8 mouse cellular contexts compared by ENCODE assay signal in the genomic region with DNA sequence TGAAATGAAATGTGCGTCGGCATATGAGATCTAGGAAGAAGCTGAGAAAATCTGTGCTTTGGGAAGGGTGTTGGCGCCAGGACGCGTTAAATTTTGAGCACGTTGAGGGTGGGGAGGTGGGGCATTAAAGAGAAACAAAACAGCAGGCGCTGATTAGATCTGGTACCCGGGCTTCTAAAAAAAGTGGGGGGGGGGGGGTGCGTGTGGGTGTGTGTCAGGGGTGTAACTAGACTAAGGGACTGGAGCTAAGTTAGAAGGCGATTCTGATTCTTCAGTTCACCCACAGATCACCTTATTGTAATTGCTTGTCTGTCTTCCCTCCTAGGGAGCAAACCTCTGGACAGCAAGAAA. TPM values are rescaled to one million over a fixed set of nuclear protein-coding genes. Genes with fewer than 3 reads are reported as not detected.
DNase-seq lines count a peak whose midpoint lies in the region; ATAC-seq and TF ChIP-seq lines count a peak whose summit lies in the region.

No protein-coding gene starts in this region.

- no peak for DNase-seq in heart, adult 9 months (ENCODE audit: low spot score in 2 of 2)
- DNase-seq in cerebellum, postnatal 14 days = no peak
- DNase-seq in adrenal gland, postnatal 14 days = no peak

- peaks cover 17% of the 10 kb centered on the region for H3K4me1 ChIP-seq in heart, embryonic 15.5 days (replicated peaks)
- H3K4me1 ChIP-seq in bone marrow, adult 2 months (ENCODE audit: control insufficient read depth, insufficient read depth, low read length) = no peaks in the 10 kb centered on the region
- peaks cover 20% of the 10 kb centered on the region for H3K4me1 ChIP-seq in hindbrain, embryonic 15.5 days (replicated peaks)
- H3K4me1 ChIP-seq in midbrain, embryonic 12.5 days = peaks cover 22% of the 10 kb centered on the region

- no peaks in the 10 kb centered on the region for H3K9me3 ChIP-seq in heart, embryonic 15.5 days (replicated peaks)
- H3K9me3 ChIP-seq in hindbrain, embryonic 15.5 days = no peaks in the 10 kb centered on the region
- no peaks in the 10 kb centered on the region for H3K9me3 ChIP-seq in midbrain, embryonic 12.5 days

- H3K4me2 ChIP-seq in heart, embryonic 15.5 days = peak overlapping the region; percentile 89
- H3K4me2 ChIP-seq in hindbrain, embryonic 15.5 days = peak overlapping the region; percentile 91
- H3K4me2 ChIP-seq in midbrain, embryonic 12.5 days (replicated peaks) = peak overlapping the region; percentile 81

- peak overlapping the region; percentile 50 for H3K9ac ChIP-seq in heart, embryonic 15.5 days
- no peak overlapping the region for H3K9ac ChIP-seq in hindbrain, embryonic 15.5 days
- H3K9ac ChIP-seq in midbrain, embryonic 12.5 days (replicated peaks) = 0 out of 2 replicates have a peak overlapping the region, but pooled peaks have one; percentile 83

- no peak for ATAC-seq in heart, embryonic 15.5 days (replicated peaks; ENCODE audit: insufficient number of reproducible peaks, insufficient read depth, low FRiP score, low read depth)
- no peak for ATAC-seq in hindbrain, embryonic 15.5 days (ENCODE audit: low FRiP score, low read depth)
- peak; percentile 3; the same call in 1 of the 2 replicates for ATAC-seq in midbrain, embryonic 12.5 days (ENCODE audit: low FRiP score, low read depth)
- ATAC-seq in erythroid progenitor cell, adult 5-6 weeks (replicated peaks; ENCODE audit: low FRiP score, poor library complexity, severe bottlenecking) = no peak

- peak overlapping the region; percentile 89 for H3K4me3 ChIP-seq in heart, embryonic 15.5 days
- H3K4me3 ChIP-seq in bone marrow, adult 2 months (replicated peaks; ENCODE audit: control insufficient read depth, low read depth, low read length) = peak overlapping the region; percentile 80
- peak overlapping the region; percentile 91 for H3K4me3 ChIP-seq in hindbrain, embryonic 15.5 days
- H3K4me3 ChIP-seq in midbrain, embryonic 12.5 days = peak overlapping the region; percentile 91

- no peak for TF ChIP-seq CTCF in bone marrow, adult 2 months (IDR thresholded peaks at IDR 0.05; ENCODE audit: control insufficient read depth, insufficient read depth, low read length)

- TF ChIP-seq POLR2A in bone marrow, adult 2 months (IDR thresholded peaks at IDR 0.05; ENCODE audit: borderline replicate concordance, control insufficient read depth, low read depth, low read length) = no peak

- H3K27ac ChIP-seq in heart, embryonic 15.5 days = peak overlapping the region; percentile 81
- H3K27ac ChIP-seq in bone marrow, adult 2 months (ENCODE audit: control insufficient read depth, insufficient read depth, low read depth, low read length, poor library complexity) = peak overlapping the region; percentile 74
- peak overlapping the region; percentile 85 for H3K27ac ChIP-seq in hindbrain, embryonic 15.5 days (replicated peaks)
- peak overlapping the region; percentile 77 for H3K27ac ChIP-seq in midbrain, embryonic 12.5 days (replicated peaks)

- H3K27me3 ChIP-seq in heart, embryonic 15.5 days = no peaks in the 10 kb centered on the region
- H3K27me3 ChIP-seq in hindbrain, embryonic 15.5 days = no peaks in the 10 kb centered on the region
- H3K27me3 ChIP-seq in midbrain, embryonic 12.5 days = no peaks in the 10 kb centered on the region

- WGBS in heart, embryonic 15.5 days = under 1% methylated on average over 10 of the region's 10 CpGs
- WGBS in bone marrow, adult 2 months = 0% methylated on average over 10 of the region's 10 CpGs
- under 1% methylated on average over 10 of the region's 10 CpGs for WGBS in hindbrain, embryonic 15.5 days
- 0% methylated on average over 10 of the region's 10 CpGs for WGBS in midbrain, embryonic 12.5 days

- no peaks in the 10 kb centered on the region for H3K36me3 ChIP-seq in heart, embryonic 15.5 days
- peaks cover 6% of the 10 kb centered on the region; the same call in 1 of the 2 replicates for H3K36me3 ChIP-seq in hindbrain, embryonic 15.5 days
- H3K36me3 ChIP-seq in midbrain, embryonic 12.5 days = 0 out of 2 replicates have a peak, but pooled peaks cover 3% of the 10 kb centered on the region

RNA-seq across cellular contexts. Expression of gene Aldh18a1, which starts 1.2 kb away (rescaled TPM):
- polyA plus RNA-seq in heart, embryonic 15.5 days (2015; fragmentation: Nextera tagmentation; extraction: Ambion mirVana) = 41.3 and 55.2 TPM in 2 replicates
- 14.8 and 15.5 TPM in 2 replicates for polyA plus RNA-seq in bone marrow, adult 2 months (2011; ENCODE audit: insufficient read depth, insufficient read length, low replicate concordance, missing spikeins)
- 51.4 and 53.9 TPM in 2 replicates for polyA plus RNA-seq in hindbrain, embryonic 15.5 days (2015; fragmentation: Nextera tagmentation; extraction: Ambion mirVana)
- 96.0 and 100 TPM in 2 replicates for polyA plus RNA-seq in midbrain, embryonic 12.5 days (2016; fragmentation: Nextera tagmentation; extraction: Ambion mirVana)
- total RNA-seq in erythroid progenitor cell, adult 5-6 weeks (2015; ENCODE audit: low replicate concordance) = 10.9 and 30.6 TPM in 2 replicates
- total RNA-seq in erythroid progenitor cell, adult 5-6 weeks (2017; ENCODE audit: low replicate concordance) = 6.5 and 13.2 TPM in 2 replicates
- total RNA-seq in adrenal gland, postnatal 14 days (2021) = 17.7 and 21.4 TPM in 2 replicates

RNA-seq across cellular contexts. Expression of gene Tctn3, which starts 22.5 kb away (rescaled TPM):
- 9.6 TPM in 2 replicates for polyA plus RNA-seq in heart, embryonic 15.5 days (2015; fragmentation: Nextera tagmentation; extraction: Ambion mirVana)
- polyA plus RNA-seq in bone marrow, adult 2 months (2011; ENCODE audit: insufficient read depth, insufficient read length, low replicate concordance, missing spikeins) = 1.2 and 2.7 TPM in 2 replicates
- 13.2 and 14.2 TPM in 2 replicates for polyA plus RNA-seq in hindbrain, embryonic 15.5 days (2015; fragmentation: Nextera tagmentation; extraction: Ambion mirVana)
- 14.4 and 14.7 TPM in 2 replicates for polyA plus RNA-seq in midbrain, embryonic 12.5 days (2016; fragmentation: Nextera tagmentation; extraction: Ambion mirVana)
- 1.1 and 5.4 TPM in 2 replicates for total RNA-seq in erythroid progenitor cell, adult 5-6 weeks (2015; ENCODE audit: low replicate concordance)
- 0.45 TPM in 1 of 2 replicates, not detected in the other for total RNA-seq in erythroid progenitor cell, adult 5-6 weeks (2017; ENCODE audit: low replicate concordance)
- 5.4 and 5.8 TPM in 2 replicates for total RNA-seq in adrenal gland, postnatal 14 days (2021)

RNA-seq across cellular contexts. Expression of gene Entpd1, which starts 22.7 kb away (rescaled TPM):
- 8.9 and 12.8 TPM in 2 replicates for polyA plus RNA-seq in heart, embryonic 15.5 days (2015; fragmentation: Nextera tagmentation; extraction: Ambion mirVana)
- 9.9 and 17.6 TPM in 2 replicates for polyA plus RNA-seq in bone marrow, adult 2 months (2011; ENCODE audit: insufficient read depth, insufficient read length, low replicate concordance, missing spikeins)
- 9.0 and 9.1 TPM in 2 replicates for polyA plus RNA-seq in hindbrain, embryonic 15.5 days (2015; fragmentation: Nextera tagmentation; extraction: Ambion mirVana)
- polyA plus RNA-seq in midbrain, embryonic 12.5 days (2016; fragmentation: Nextera tagmentation; extraction: Ambion mirVana) = 9.8 and 10.3 TPM in 2 replicates
- 10.5 and 18.4 TPM in 2 replicates for total RNA-seq in erythroid progenitor cell, adult 5-6 weeks (2015; ENCODE audit: low replicate concordance)
- 6.4 and 16.9 TPM in 2 replicates for total RNA-seq in erythroid progenitor cell, adult 5-6 weeks (2017; ENCODE audit: low replicate concordance)
- total RNA-seq in adrenal gland, postnatal 14 days (2021) = 19.5 and 35.1 TPM in 2 replicates
